Mouse (Mus musculus): ENCODE results near the gene Tulp2.

GRCm38 (mm10) chr7:45553519-45553918, 71.8 kb downstream of the Tulp2 start:
- no peak for TF ChIP-seq POLR2A (IDR thresholded peaks at IDR 0.05; ENCODE audit: low read depth, low read length)
- TF ChIP-seq CTCF (IDR thresholded peaks at IDR 0.05; ENCODE audit: borderline replicate concordance, insufficient read depth, low read length): no peak

All from embryonic fibroblast, embryonic 13.5 days (primary cell).